Mouse (Mus musculus) kidney, embryonic 16.5 days (tissue): ENCODE results near the gene Zmiz2. TPM values are rescaled to one million over a fixed set of nuclear protein-coding genes. Genes with fewer than 3 reads are reported as not detected.
"Not testable (repeated sequence)": the region's sequence is repeated elsewhere in the genome, so short reads cannot be mapped to it uniquely, and the experiment has no call there.

Source experiments
- ATAC-seq: fragments of 200-750 bp; cut with Nextera tagmentation; 2 replicates; pipeline ENCODE4 v1.8.0; 2017; ENCODE audit warnings: moderate TSS enrichment; ENCODE audit not compliant: low FRiP score, low TSS enrichment
- H3K27ac ChIP-seq: fragments of 300-500 bp; sonication (generic); 2 replicates; pipeline ENCODE4 v1.5.1; 2014; ENCODE audit warnings: low read length
- H3K27me3 ChIP-seq: fragments of 300-500 bp; sonication (generic); 2 replicates; pipeline ENCODE4 v1.6.1; 2014; ENCODE audit warnings: low read length, control low read depth, mixed read lengths; ENCODE audit not compliant: insufficient read depth
- H3K36me3 ChIP-seq: fragments of 300-500 bp; sonication (generic); 2 replicates; pipeline ENCODE4 v1.6.1; 2014; ENCODE audit warnings: low read length, control low read depth, mixed read lengths; ENCODE audit not compliant: insufficient read depth
- H3K4me1 ChIP-seq: fragments of 300-500 bp; sonication (generic); 2 replicates; pipeline ENCODE4 v1.6.1; 2014; ENCODE audit warnings: low read length, control low read depth, mixed read lengths; ENCODE audit not compliant: insufficient read depth
- H3K4me2 ChIP-seq: fragments of 300-500 bp; sonication (generic); replicated peaks from 2 replicates; pipeline ENCODE4 v1.6.1; 2014; ENCODE audit warnings: low read depth, low read length
- H3K4me3 ChIP-seq: fragments of 300-500 bp; sonication (generic); 2 replicates; pipeline ENCODE4 v1.5.1; 2014; ENCODE audit warnings: mild to moderate bottlenecking, low read length
- H3K9ac ChIP-seq: fragments of 300-500 bp; sonication (generic); replicated peaks from 2 replicates; pipeline ENCODE4 v1.6.1; 2014; ENCODE audit warnings: low read length
- H3K9me3 ChIP-seq: fragments of 300-500 bp; sonication (generic); 2 replicates; pipeline ENCODE4 v1.6.1; 2016; ENCODE audit warnings: low read length, control low read depth
- WGBS: fragments of 180-500 bp; shearing (Covaris S2); extraction: QIAGEN DNeasy Blood & Tissue Kit; methylation state at CpG from one replicate; pipeline ENCODE4 v1.1.7; 2014; 5-methylcytosine and 5-hydroxymethylcytosine counted together
- microRNA-seq: library from miRNA; unstranded; fragments of <30 nt; microRNA quantifications from one replicate; pipeline ENCODE4, GENCODE M21; 2016
- polyA plus RNA-seq: library from polyadenylated mRNA; unstranded; fragments of >200 nt; fragmentation: Nextera tagmentation; extraction: Ambion mirVana; gene quantifications from 2 replicates; pipeline ENCODE4 v1.2.1, GENCODE M21; 2015

Gene Zmiz2
- polyA plus RNA-seq, 1 experiment from 2014 or later: 11.7 TPM

DNA sequence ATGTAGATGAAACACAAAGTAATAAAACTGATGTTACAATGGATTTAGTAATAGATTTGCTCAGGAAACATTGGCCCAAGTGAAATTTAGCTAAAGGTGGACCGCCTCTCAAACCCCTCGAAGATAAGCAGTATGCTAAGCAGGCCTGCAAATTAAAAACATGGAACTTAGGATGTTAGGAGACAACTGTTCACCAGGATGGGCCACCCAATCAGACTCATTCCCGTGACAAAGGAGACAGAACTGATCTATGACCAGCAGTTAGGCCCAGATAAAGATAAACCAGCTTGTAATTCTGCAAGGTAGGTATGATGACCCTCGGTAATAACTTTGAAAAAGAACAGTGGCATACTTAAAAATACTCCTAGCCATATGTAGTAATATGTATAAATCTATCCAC lies 54.2 kb downstream of the Zmiz2 start:
- Histone ChIP-seq H3K4me2 (peak overlapping the region; percentile 74), H3K27me3 (no peaks in the 10 kb centered on the region), H3K9ac (peak overlapping the region; percentile 88), H3K9me3 (no peaks in the 10 kb centered on the region), H3K4me1 (peaks cover 17% of the 10 kb centered on the region), H3K27ac (peak overlapping the region; percentile 93), H3K4me3 (peak overlapping the region; percentile 62), H3K36me3 (peaks cover 9% of the 10 kb centered on the region)
- 41% methylated on average over 4 of the region's 4 CpGs for WGBS
- ATAC-seq: no peak

GRCm38 (mm10) chr11:6443727-6444076 lies 54.8 kb downstream of the Zmiz2 start:
- Histone ChIP-seq H3K4me1 (peaks cover 17% of the 10 kb centered on the region), H3K4me3 (peak overlapping the region; percentile 62), H3K27ac (peak overlapping the region; percentile 93), H3K9ac (peak overlapping the region; percentile 88), H3K36me3 (peaks cover 9% of the 10 kb centered on the region), H3K4me2 (peak overlapping the region; percentile 74), H3K27me3 (no peaks in the 10 kb centered on the region), H3K9me3 (no peaks in the 10 kb centered on the region)
- no peak for ATAC-seq
- 1% methylated on average over 10 of the region's 10 CpGs for WGBS

DNA sequence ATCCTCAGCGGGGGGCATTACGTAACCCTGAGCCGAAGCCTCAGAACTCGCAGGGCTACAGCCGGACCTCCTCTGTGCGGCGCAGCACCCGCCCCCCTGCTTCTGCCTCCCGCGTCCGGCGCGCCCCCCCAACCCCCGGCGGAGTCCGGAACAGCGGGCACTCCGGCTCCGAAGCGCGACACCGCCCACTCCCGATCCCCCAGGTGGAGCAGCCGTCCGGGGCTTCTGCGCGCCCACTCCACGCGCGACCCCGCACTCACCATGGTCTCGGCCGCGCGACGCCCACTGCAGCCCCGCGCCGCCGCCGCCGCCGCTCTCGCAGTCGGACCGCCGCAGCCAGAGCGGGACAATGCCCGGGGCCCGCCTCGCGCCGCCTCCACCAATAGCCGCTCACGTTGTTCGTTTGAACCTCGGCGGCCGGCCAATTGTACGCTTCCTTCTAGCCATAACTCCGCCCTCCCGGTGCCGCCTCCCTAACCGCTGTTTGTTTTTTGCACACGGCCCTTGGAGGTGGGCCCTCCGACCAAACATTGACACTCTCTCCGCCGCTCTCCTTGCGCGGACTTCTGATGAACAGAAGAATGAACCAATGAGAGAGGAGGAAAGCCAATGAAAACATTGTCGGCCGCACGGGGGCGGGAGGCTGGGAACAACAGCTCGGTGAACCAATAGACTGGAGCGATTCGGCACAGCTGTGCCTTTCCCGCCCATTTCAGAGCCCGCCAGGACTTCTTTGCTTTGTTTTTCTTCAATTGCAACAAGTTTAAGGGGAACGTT lies 55.4 kb downstream of the Zmiz2 start, which contains the start of gene H2afv:
TSS of gene H2afv (minus strand) at position 367 of the 777 bp plus-strand sequence.
- Histone ChIP-seq H3K27me3 (no peaks in the 10 kb centered on the region), H3K9me3 (no peaks in the 10 kb centered on the region), H3K36me3 (peaks cover 7% of the 10 kb centered on the region), H3K4me3 (peak within 1 kb of the TSS; percentile 62), H3K27ac (peak within 1 kb of the TSS; percentile 93), H3K4me2 (peak within 1 kb of the TSS; percentile 74), H3K9ac (peak within 1 kb of the TSS; percentile 88), H3K4me1 (peaks cover 17% of the 10 kb centered on the region)
- under 1% methylated on average over 55 of the region's 80 CpGs for WGBS
- peak; percentile 99 for ATAC-seq

- no peak for ATAC-seq
- Histone ChIP-seq H3K27me3 (no peaks in the 10 kb centered on the region), H3K9ac (no peak overlapping the region), H3K4me2 (no peak overlapping the region), H3K36me3 (peaks cover 7% of the 10 kb centered on the region), H3K9me3 (no peaks in the 10 kb centered on the region), H3K27ac (no peak overlapping the region), H3K4me1 (peaks cover 17% of the 10 kb centered on the region), H3K4me3 (no peak overlapping the region)
- 88% methylated on average over 4 of the region's 4 CpGs for WGBS
Measured at GRCm38 (mm10) chr11:6445441-6445840, 56.6 kb downstream of the Zmiz2 start.

DNA sequence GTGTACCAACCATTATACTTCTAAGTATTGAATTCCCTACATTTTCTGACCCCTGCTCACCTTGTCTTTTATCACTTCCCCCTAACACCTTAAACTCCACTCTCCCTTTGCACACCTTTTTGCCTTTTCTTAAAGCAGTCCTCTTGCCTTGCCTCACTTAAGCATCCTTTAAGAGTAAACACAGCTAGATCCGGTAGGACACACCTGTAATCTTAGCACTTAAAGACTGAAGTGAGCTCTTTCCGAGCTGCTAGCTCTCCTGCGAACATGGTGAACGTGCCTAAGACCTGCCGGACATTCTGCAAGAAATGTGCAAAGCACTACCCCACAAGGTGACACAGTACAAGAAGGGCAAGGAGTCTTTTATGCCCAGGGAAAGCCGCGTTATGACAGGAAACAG lies 57.1 kb downstream of the Zmiz2 start:
- WGBS: 94% methylated on average over 7 of the region's 7 CpGs
- no peak overlapping the region for H3K4me3 ChIP-seq
- H3K9me3 ChIP-seq: no peaks in the 10 kb centered on the region
- peaks cover 6% of the 10 kb centered on the region for H3K36me3 ChIP-seq
- H3K27ac ChIP-seq: no peak overlapping the region
- ATAC-seq: no peak
- peaks cover 17% of the 10 kb centered on the region for H3K4me1 ChIP-seq
- H3K9ac ChIP-seq: no peak overlapping the region
- H3K4me2 ChIP-seq: no peak overlapping the region
- no peaks in the 10 kb centered on the region for H3K27me3 ChIP-seq

- H3K27me3 ChIP-seq: no peaks in the 10 kb centered on the region
- H3K4me1 ChIP-seq: peaks cover 16% of the 10 kb centered on the region
- H3K27ac ChIP-seq: no peak overlapping the region
- H3K36me3 ChIP-seq: no peaks in the 10 kb centered on the region
- H3K9me3 ChIP-seq: no peaks in the 10 kb centered on the region
- H3K4me3 ChIP-seq: no peak overlapping the region
- WGBS: 75% methylated on average over 4 of the region's 4 CpGs
- no peak for ATAC-seq
- H3K4me2 ChIP-seq: no peak overlapping the region
- no peak overlapping the region for H3K9ac ChIP-seq
Measured at GRCm38 (mm10) chr11:6447493-6447892, 58.6 kb downstream of the Zmiz2 start.

- not testable (repeated sequence) for ATAC-seq
Measured at GRCm38 (mm10) chr11:6448155-6448554, 59.3 kb downstream of the Zmiz2 start.

More at GRCm38 (mm10) chr11:6448155-6448554, 59.3 kb downstream of the Zmiz2 start:
- H3K4me1 ChIP-seq, H3K9ac ChIP-seq, H3K36me3 ChIP-seq, H3K27ac ChIP-seq, H3K4me2 ChIP-seq, H3K9me3 ChIP-seq, H3K27me3 ChIP-seq, H3K4me3 ChIP-seq: not testable (repeated sequence)
- WGBS: 95% methylated on average over 5 of the region's 5 CpGs

Small RNA genes lying within 50 kb of the gene (microRNA-seq; reads per million reads assigned to microRNA genes)
- gene Mir7651: 1.1 reads per million

Other genes starting within 250 kb of the Zmiz2 start
- gene A730071L15Rik, start 189.0 kb upstream of the Zmiz2 start, polyA plus RNA-seq: 0.40 and 0.49 TPM in 2 replicates
- 39.2 and 40.6 TPM in 2 replicates for gene Nudcd3, start 188.7 kb upstream of the Zmiz2 start, polyA plus RNA-seq
- 0.12 and 0.17 TPM in 2 replicates for gene Npc1l1, start 158.9 kb upstream of the Zmiz2 start, polyA plus RNA-seq
- 104 and 106 TPM in 2 replicates for gene Ddx56, start 121.3 kb upstream of the Zmiz2 start, polyA plus RNA-seq
- 155 and 158 TPM in 2 replicates for gene Tmed4, start 114.2 kb upstream of the Zmiz2 start, polyA plus RNA-seq
- 155 and 157 TPM in 2 replicates for gene Ogdh, start 97.4 kb upstream of the Zmiz2 start, polyA plus RNA-seq
- 4,884 and 4,942 TPM in 2 replicates for gene Ppia, start 26.4 kb downstream of the Zmiz2 start, polyA plus RNA-seq
- 560 and 596 TPM in 2 replicates for gene H2afv, start 55.4 kb downstream of the Zmiz2 start, polyA plus RNA-seq
- 24.8 and 30.1 TPM in 2 replicates for gene Purb, start 86.8 kb downstream of the Zmiz2 start, polyA plus RNA-seq
- gene Myo1g, start 131.9 kb downstream of the Zmiz2 start, polyA plus RNA-seq: 1.0 and 1.2 TPM in 2 replicates
- 90.5 and 93.3 TPM in 2 replicates for gene Ccm2, start 157.8 kb downstream of the Zmiz2 start, polyA plus RNA-seq
- gene Nacad, start 217.0 kb downstream of the Zmiz2 start, polyA plus RNA-seq: 1.9 and 2.0 TPM in 2 replicates
- gene Tbrg4, start 237.0 kb downstream of the Zmiz2 start, polyA plus RNA-seq: 45.6 and 49.1 TPM in 2 replicates
- not detected in 2 replicates for gene Wap, start 249.6 kb downstream of the Zmiz2 start, polyA plus RNA-seq